Mouse (Mus musculus) liver, embryonic 14.5 days (tissue): ENCODE results near the gene Smyd3. TPM values are rescaled to one million over a fixed set of nuclear protein-coding genes. Genes with fewer than 3 reads are reported as not detected.

ENCODE experiments used
- ATAC-seq: fragments of 200-750 bp; cut with Nextera tagmentation; 2 replicates; pipeline ENCODE4 v1.8.0; 2017; ENCODE audit warnings: moderate number of reproducible peaks, mild to moderate bottlenecking, moderate library complexity; ENCODE audit not compliant: insufficient read depth
- DNase-seq, 3 experiments: peaks; one replicate each; pipeline ENCODE4 v3.0.0-alpha.2; 2012 to 2013; ENCODE audit warnings: low read depth in 3 of 3, low spot score in 3 of 3
- H3K27ac ChIP-seq: fragments of 300-500 bp; sonication (generic); 2 replicates; pipeline ENCODE4 v1.5.1; 2014; ENCODE audit warnings: moderate library complexity, mild to moderate bottlenecking, control low read depth, inconsistent platforms
- H3K27me3 ChIP-seq: fragments of 300-500 bp; sonication (generic); 2 replicates; pipeline ENCODE4 v1.6.1; 2014; ENCODE audit warnings: mild to moderate bottlenecking, low read length, moderate library complexity; ENCODE audit not compliant: control insufficient read depth, insufficient read depth
- H3K36me3 ChIP-seq: fragments of 300-500 bp; sonication (generic); replicated peaks from 2 replicates; pipeline ENCODE4 v1.6.1; 2014; ENCODE audit warnings: low read depth; ENCODE audit not compliant: control insufficient read depth, insufficient read depth
- H3K4me1 ChIP-seq, 2 experiments: fragments of 200-500 bp in 1 of 2; fragments of 300-500 bp in 1 of 2; sonication (generic) in 1 of 2; replicated peaks; 2 replicates each; pipeline ENCODE4 v1.6.1; 2012 to 2014; ENCODE audit warnings: antibody characterized with exemption in 1 of 2, inconsistent platforms in 1 of 2, low read length in 1 of 2; ENCODE audit not compliant: control insufficient read depth in 2 of 2, insufficient read depth in 2 of 2
- H3K4me2 ChIP-seq: fragments of 300-500 bp; sonication (generic); 2 replicates; pipeline ENCODE4 v1.6.1; 2014; ENCODE audit warnings: low read depth, mild to moderate bottlenecking, control low read depth, moderate library complexity
- H3K4me3 ChIP-seq, 2 experiments: fragments of 200-500 bp in 1 of 2; fragments of 300-500 bp in 1 of 2; sonication (generic) in 1 of 2; 2 replicates each; pipeline ENCODE4 v1.5.1; 2012 to 2014; ENCODE audit warnings: low read depth in 2 of 2, low read length in 2 of 2, mild to moderate bottlenecking in 2 of 2, control low read depth in 1 of 2, inconsistent platforms in 1 of 2, moderate library complexity in 1 of 2; ENCODE audit not compliant: insufficient read depth in 1 of 2
- H3K9ac ChIP-seq: fragments of 300-500 bp; sonication (generic); replicated peaks from 2 replicates; pipeline ENCODE4 v1.6.1; 2014; ENCODE audit warnings: mild to moderate bottlenecking, control low read depth, moderate library complexity
- H3K9me3 ChIP-seq: fragments of 300-500 bp; sonication (generic); 2 replicates; pipeline ENCODE4 v1.6.1; 2016; ENCODE audit warnings: low read length, mixed read lengths; ENCODE audit not compliant: control insufficient read depth
- CTCF ChIP-seq: IDR thresholded peaks from 2 replicates; pipeline ENCODE4 v1.5.1; 2016; ENCODE audit warnings: antibody characterized with exemption, low read depth, control low read depth
- EP300 ChIP-seq: IDR thresholded peaks from 2 replicates; pipeline ENCODE4 v1.6.1; 2016; ENCODE audit warnings: antibody characterized with exemption, low read depth
- WGBS: fragments of 180-500 bp; shearing (Covaris S2); extraction: QIAGEN DNeasy Blood & Tissue Kit; methylation state at CpG from one replicate; pipeline ENCODE4 v1.1.7; 2014; ENCODE audit not compliant: insufficient replicate concordance; 5-methylcytosine and 5-hydroxymethylcytosine counted together
- polyA plus RNA-seq, 2 experiments: library from polyadenylated mRNA; depleted of rRNA in 1 of 2; stranded (reverse) in 1 of 2; unstranded in 1 of 2; fragments of >200 nt; fragmentation: Nextera tagmentation in 1 of 2; extraction: Ambion mirVana in 1 of 2; gene quantifications; 2 replicates each; pipeline versions ENCODE4 v1.2.1 to v1.2.3; 2012 to 2014

The Smyd3 gene
- polyA plus RNA-seq, 2 experiments, result 2.6 to 6.6 TPM

- H3K4me2 ChIP-seq, result no peak overlapping the region
- no peak overlapping the region for H3K27ac ChIP-seq
- H3K4me1 ChIP-seq, result no peaks in the 10 kb centered on the region
- 67% methylated on average over 17 of the region's 17 CpGs for WGBS
- H3K9me3 ChIP-seq, result no peaks in the 10 kb centered on the region
- H3K27me3 ChIP-seq, result no peaks in the 10 kb centered on the region
- no peak for TF ChIP-seq EP300
- TF ChIP-seq CTCF, result no peak
- ATAC-seq (no peak), DNase-seq (no peak)
- H3K4me3 ChIP-seq, result no peak overlapping the region
- no peaks in the 10 kb centered on the region for H3K36me3 ChIP-seq
- H3K9ac ChIP-seq, result no peak overlapping the region
These were observed 71.6 kb downstream of the Smyd3 start for GRCm38 (mm10) chr1:179446127-179446844.

GRCm38 (mm10) chr1:179443835-179444234 is 74.0 kb downstream of the Smyd3 start:
- ATAC-seq (no peak), DNase-seq (no peak)
- no peaks in the 10 kb centered on the region for H3K27me3 ChIP-seq
- no peak overlapping the region for H3K27ac ChIP-seq
- H3K36me3 ChIP-seq, result no peaks in the 10 kb centered on the region
- no peak overlapping the region for H3K4me3 ChIP-seq
- TF ChIP-seq CTCF (no peak), EP300 (no peak)
- H3K9ac ChIP-seq, result no peak overlapping the region
- no peaks in the 10 kb centered on the region for H3K9me3 ChIP-seq
- 74% methylated on average over 13 of the region's 13 CpGs for WGBS
- H3K4me2 ChIP-seq, result no peak overlapping the region
- no peaks in the 10 kb centered on the region for H3K4me1 ChIP-seq

- no peak overlapping the region for H3K27ac ChIP-seq
- 50% methylated on average over 8 of the region's 8 CpGs for WGBS
- no peak for ATAC-seq
- TF ChIP-seq CTCF (no peak), EP300 (no peak)
- H3K9me3 ChIP-seq, result no peaks in the 10 kb centered on the region
- H3K27me3 ChIP-seq, result no peaks in the 10 kb centered on the region
- no peak overlapping the region for H3K4me2 ChIP-seq
- no peaks in the 10 kb centered on the region for H3K4me1 ChIP-seq
- no peaks in the 10 kb centered on the region for H3K36me3 ChIP-seq
- no peak overlapping the region for H3K9ac ChIP-seq
- no peak overlapping the region for H3K4me3 ChIP-seq
- DNase-seq, result no peak
These were observed 74.4 kb downstream of the Smyd3 start for GRCm38 (mm10) chr1:179443423-179443822.

GRCm38 (mm10) chr1:179436596-179436995 is 81.2 kb downstream of the Smyd3 start:
- H3K27me3 ChIP-seq, result no peaks in the 10 kb centered on the region
- 78% methylated on average over 11 of the region's 11 CpGs for WGBS
- no peaks in the 10 kb centered on the region; a peak in 1 of 4 replicates for H3K4me1 ChIP-seq
- no peak for DNase-seq
- H3K4me2 ChIP-seq, result no peak overlapping the region
- no peaks in the 10 kb centered on the region for H3K9me3 ChIP-seq
- no peak for ATAC-seq
- no peak for TF ChIP-seq EP300
- no peak for TF ChIP-seq CTCF
- no peak overlapping the region for H3K27ac ChIP-seq
- no peak overlapping the region for H3K9ac ChIP-seq
- no peak overlapping the region for H3K4me3 ChIP-seq
- H3K36me3 ChIP-seq, result no peaks in the 10 kb centered on the region

GRCm38 (mm10) chr1:179434443-179435260 is 83.2 kb downstream of the Smyd3 start:
- Histone ChIP-seq H3K9me3 (no peaks in the 10 kb centered on the region), H3K9ac (no peak overlapping the region), H3K36me3 (no peaks in the 10 kb centered on the region), H3K4me2 (no peak overlapping the region), H3K4me1 (no peaks in the 10 kb centered on the region; a peak in 1 of 4 replicates), H3K27ac (no peak overlapping the region), H3K4me3 (no peak overlapping the region), H3K27me3 (no peaks in the 10 kb centered on the region)
- 67% methylated on average over 11 of the region's 11 CpGs for WGBS
- TF ChIP-seq CTCF (no peak), EP300 (no peak)
- peak in 1 of 3 experiments; percentile 6 for DNase-seq
- no peak for ATAC-seq
